Mouse (Mus musculus): ENCODE data around the gene Igfals. TPM values are rescaled to one million over a fixed set of nuclear protein-coding genes. Genes with fewer than 3 reads are reported as not detected.
A peak's percentile ranks its signal among the peaks of the same experiment; 100 is the strongest.

Igfals gene
- total RNA-seq, 1 experiment from 2014 or later = 1.5 TPM

DNA sequence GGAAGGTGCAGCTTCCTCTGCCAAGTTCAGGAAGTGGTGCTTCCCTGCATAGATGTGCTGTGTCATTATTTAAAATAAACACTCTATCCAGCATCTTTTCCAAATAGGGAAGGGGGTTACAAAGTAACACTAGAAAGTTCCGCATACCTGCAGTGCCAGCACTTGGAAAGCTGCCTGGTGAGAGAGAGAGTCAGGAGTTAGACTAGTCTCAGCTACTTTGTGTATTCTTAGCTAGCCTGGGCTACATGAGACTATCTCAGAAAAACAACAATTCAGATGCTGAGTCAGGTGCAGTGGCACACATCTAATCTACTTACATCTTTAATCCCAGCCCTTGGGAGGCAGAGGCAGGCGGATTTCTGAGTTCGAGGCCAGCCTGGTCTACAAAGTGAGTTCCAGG is 4.0 kb upstream of the Igfals start:
- DNase-seq = no peak

DNA sequence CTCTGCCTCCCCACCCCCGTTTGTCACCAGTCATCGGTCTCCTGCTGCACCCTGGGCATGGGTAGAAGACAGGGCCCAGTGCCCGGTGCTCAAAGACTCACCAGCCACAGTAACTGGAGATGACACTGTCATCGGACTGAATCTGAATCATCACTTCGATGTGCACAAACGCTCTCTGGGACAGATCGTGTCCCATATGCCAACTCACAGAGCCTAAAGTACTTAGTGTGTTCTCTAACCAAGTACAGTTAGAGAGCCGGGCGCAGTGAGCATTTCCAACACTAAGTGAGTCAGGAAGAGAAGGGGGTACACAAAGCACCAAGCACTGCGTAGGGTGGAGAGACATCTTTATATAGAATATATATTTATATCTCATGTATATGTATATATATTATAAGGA is 2.1 kb downstream of the Igfals start:
- DNase-seq = no peak

DNA sequence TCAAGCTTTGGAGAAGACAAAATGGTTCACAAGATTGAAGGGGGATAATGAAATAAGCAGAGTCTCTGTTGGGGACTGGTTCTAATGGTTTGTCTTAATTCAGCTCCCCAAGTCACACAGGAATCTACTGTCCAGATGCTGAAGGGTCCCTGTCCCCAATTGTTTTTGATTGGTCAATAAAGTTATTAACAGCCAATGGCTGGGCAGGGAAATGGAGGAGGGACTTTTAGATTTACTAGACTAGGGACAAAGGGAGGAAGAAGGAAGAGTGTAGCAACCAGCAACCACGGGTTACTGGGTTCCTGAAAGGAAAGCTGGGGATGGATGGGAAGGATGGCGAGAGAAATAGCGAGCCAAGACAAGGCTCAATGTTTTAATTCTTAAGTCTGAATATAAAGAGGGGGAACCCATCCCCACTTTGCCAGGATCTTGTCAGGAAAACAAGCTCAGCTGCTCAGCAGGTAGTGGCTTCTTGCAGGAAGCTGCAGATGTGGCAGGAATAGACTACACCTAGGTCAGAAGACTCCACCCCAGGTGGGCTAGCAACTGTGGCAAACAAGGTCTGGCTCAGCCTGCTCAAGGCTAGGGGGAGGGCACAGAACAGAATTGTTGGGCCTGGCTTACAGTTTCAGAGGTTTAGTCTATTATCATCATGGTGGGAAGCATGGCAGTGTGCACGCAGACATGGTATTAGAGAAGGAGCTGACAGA is 8.1 kb downstream of the Igfals start:
- no peak for DNase-seq

DNA sequence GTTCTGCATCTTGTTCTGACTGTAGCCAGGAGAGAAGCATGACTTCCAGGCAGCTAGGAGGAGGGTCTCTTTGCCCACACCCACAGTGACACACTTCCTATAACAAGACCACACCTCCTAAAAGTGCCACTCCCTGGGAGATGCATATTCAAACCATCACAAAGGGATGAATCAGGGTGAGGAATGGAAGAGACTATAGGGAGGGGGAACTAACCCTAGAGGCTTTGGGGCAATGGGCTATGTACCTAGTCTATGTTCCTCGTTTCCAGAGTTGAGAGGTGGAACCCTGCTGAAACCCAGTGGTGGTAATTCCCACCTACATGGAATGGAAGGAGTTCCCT is 8.6 kb downstream of the Igfals start:
- DNase-seq = no peak

DNA sequence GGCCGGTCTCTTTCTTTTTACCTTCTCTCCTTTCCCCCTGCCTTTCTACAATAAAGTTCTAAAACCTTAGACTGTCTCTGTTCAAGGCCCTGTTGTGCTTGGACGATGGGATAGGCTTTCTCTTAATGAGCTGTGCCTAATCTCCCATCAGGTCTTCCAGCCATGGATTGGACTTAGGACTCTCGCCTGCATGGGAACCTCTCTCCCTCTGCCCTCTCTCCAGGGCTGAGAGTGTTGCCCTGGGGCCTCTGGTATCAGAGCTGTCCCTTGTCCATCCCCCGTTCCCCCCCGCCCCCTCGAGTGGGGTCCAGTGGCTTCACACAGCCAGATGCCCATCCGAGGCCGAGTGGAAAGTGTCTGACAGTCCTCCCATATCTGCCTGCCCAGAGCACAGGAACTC is 9.2 kb downstream of the Igfals start:
- DNase-seq = no peak

DNA sequence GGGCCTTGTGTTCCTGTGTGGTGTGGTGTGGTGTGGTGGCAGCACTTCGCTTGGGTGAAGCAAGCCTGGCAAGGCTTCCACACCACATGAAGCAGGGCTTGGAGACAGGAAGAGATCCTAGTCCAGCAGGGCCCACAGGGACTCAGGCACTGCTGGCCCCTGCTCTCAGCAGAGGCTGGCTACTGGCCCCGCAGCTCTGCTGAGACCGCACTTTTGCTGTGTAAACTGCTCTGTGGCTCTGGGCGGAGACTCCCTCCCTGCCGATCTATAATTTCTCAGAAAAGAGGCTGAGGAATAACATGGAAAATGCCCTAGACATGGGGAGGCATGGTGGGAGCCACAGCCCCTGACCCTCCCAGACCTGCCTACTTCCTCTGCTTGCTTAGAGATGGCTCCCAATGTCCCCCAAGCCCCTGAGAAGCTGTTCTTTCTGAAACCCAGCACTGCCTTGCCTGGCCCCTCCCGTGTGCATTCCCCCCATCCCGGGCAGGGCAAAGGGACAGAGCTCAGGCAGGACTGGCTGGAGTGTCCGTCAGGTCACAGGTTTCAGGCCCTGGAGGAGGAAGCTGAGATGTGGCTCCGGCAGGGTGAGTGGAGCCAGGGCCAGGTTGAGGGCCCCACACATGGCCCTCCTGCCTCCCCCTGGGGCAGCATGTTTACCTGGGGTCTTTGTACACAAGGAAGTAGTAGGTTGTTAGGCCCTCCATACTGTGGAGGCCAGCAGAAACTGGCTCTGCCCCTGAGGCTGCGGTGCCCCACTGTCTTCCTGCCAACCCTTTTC is 11.7 kb downstream of the Igfals start:
- no peak for DNase-seq

DNA sequence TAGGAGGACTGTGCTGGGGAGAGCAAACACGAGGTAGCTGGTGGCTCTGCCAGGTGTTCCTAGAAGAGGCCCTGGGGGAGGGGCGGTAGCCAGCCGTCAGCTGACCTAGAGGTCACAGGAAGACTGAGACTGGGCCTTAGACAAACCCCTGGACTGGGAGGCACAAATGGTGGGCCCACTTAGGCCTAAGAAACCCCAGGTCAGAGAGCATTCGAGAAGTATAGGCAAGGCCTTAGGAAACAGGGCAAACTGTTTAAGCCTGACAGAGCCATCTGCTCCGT is 12.3 kb downstream of the Igfals start:
- DNase-seq = no peak

DNA sequence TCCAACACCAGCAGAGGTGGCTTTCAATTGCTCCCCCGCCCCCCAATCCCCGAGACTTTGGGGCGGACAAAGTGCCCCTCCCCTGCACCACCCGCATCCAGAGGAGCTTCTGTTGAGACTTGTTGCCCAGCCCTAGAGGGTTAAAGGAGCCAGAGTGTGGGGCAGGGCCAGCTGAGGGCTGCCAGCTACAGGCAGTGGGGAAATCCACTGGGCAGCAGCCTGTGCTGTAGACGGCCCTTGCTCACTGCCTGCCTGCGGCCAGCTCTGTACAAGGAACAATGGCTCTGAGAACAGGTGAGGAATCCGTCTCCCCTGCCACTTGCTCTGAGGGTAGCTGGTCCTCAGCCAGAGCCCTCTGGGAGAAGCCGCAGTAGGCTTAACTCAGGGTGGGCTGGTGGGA is 12.7 kb downstream of the Igfals start:
- no peak for DNase-seq

DNA sequence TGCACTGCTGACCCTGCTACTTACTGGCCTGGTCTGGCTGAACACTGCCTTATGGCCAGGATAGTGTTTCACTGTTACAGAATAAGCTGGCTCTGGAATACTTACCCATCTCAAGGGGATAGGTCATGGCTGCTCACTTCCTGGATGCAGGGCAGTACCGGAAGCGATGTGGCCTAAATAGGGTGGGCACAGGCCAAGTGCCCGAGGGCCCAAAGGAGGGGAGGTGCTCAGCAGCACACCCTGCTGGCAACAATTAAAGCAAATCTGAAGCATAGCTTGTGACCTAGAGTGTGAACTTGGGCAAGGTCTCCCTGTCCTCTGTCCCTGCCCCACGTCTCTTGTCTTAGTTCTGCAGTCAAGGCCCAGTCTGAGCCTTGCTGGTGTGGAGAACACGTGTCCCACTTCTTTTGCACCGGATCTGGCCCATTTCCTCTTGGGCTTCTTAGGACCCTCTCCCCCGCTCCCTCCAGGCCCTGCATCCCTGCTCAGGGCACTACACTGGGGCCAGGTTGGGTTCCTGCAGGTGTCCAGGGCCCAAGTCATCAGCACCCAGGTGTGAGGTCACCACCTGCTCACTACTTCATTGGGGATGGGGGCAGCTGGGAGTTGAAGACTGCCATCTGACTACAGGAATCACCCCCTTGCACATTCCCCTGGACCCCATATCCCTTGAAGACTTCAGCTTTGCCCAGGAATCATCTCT is 16.1 kb downstream of the Igfals start:
- no peak for DNase-seq

DNA sequence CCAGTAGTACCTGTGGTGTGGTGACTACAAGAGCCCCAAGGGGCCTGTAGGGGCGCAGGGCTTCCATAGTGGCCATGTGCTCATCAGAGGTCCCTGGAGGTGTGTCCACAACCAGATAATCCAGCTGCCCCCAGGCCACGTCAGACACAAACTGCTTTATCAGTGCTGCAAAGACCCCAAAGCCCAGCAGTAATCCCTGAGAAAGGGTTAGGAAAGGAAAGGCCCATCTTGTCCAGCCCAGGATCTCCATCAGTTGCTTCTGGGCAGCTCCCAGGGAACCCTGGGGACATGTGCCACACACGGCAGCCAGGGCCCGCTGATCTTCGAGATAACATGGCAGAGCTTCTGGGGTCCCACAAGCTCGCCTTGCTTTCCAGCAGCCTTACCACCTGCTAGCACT is 18.6 kb downstream of the Igfals start:
- no peak for DNase-seq

DNA sequence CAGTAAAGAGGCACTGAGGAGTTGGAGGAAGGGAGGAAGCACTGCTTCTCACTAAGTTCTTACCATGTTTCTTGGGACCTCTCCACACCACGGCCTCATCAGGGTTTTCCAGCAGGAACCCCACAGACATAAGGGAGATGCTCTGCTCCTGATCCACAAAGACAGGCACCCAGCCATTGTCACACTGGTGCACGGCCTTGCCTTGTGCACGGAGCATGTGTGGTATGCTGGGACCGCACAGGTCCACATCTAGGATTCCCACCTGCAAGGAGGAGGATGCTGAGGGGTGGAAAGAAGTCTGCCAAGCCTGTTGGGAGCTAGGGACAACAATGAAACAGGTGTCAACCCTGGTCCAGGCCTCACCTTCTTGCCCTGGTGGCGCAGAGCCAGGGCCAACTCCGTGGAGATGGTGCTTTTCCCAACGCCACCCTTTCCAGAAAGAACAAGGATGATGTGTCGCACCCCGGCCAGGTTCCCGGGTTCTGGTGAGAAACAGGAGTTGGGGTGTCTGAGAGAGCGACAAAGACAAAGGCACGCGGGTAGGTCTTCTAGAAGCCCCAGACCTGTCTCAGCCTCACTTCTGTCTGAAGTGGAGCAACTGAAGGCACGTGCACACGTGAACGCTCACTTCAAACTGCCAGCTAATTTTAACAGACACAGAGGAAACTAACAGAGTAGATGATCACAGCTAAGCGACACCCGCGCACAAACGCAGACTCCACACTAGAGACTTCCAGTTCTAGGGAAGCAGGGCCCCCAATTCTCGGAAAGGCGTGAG is 19.7 kb downstream of the Igfals start:
- DNase-seq = no peak

DNA sequence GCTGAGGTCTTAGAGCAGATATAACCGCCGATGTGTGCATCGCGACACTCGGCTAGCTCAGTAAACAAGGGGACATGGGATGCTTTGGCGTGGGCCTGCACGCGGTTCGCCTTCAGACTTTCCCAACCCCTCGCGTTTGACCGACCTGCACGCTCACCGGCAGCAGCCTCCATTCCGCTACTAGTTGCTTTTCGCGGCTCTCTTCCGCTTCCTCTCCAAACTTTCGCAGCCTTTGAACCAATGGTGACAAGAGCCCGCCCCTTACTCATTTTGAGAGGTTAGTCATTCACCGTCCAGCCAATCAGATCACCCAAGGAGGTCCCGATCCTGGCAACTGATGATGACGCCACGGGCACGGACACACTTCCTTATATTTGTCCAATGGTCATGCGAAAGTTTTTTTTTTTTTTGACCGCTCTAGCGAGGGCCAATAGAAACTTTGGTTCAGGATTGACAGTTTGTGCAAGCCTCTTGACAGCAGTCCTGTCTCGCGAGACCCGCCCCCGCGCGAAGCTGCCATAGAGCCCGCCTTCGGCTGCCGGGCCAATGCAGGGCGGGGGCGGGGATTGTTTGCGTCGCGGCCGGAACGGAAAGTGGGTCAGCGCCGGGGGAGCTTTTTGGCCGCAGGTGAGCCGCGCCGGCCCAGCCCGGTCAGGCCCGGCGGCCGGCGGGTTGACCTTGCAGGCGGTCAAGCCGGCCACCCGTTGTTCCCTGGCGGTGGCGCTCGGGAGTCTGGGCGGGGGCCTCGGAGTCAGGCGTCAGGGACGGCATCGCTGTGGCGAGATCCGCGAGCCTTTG is 20.5 kb downstream of the Igfals start, which contains the start of the genes Nubp2 and Spsb3:
Nubp2 (minus strand) TSS at position 216 of the 798 bp plus-strand sequence.
Spsb3 (plus strand) TSS at position 510 of the 798 bp plus-strand sequence.
- DNase-seq = peak; percentile 98

DNA sequence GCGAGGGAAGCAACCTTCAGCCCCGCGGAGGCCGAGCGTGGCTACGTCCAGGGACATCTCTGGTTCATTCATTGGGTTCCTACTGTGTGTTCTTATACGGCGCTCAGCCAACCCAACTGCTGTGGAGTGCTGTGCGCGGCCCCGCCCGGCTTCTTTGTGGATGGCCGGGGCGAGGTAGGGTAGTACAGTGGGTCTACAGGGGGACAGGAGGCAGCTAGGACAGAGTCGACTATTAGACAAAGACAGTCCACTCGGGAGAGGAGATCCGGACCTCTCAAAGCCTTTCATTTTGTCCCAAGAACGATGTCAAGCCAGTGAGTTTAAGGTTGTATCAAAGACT is 21.1 kb downstream of the Igfals start:
- DNase-seq = no peak

DNA sequence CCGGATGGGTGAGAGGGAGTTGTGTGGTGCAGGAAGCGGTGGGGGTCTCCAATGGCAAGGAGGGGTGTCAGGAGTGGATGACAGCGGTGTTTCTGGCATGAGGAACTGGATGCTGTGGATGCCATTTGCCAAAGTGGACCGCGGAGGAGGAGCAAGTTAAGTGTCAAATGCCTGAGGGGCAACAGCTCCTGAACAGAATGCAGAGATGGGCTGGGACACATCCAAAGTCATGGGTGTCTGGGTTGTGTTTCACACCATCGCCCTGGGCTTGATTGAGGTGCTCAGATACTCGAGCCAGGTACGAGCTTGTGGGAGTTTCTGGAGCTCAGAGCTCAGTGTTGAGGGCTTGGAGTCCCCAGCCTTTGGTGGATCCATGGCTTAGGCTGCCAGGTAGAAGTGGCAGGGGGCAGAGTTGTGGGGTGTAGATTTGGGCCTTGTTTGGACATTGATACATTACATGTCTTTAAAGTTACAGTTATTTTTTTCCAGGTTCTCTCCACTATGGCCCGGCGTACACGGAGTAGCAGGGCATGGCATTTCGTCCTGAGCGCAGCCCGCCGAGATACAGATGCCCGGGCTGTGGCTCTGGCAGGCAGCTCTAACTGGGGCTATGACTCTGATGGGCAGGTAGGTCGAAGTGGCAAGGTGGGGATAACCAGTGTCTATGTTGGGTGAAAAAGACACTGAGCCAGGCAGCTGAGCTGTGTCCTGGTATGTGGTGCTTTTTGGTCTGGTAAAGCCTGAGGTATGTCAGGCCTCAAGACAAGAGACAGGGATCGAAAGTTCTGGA is 21.7 kb downstream of the Igfals start:
- no peak for DNase-seq

DNA sequence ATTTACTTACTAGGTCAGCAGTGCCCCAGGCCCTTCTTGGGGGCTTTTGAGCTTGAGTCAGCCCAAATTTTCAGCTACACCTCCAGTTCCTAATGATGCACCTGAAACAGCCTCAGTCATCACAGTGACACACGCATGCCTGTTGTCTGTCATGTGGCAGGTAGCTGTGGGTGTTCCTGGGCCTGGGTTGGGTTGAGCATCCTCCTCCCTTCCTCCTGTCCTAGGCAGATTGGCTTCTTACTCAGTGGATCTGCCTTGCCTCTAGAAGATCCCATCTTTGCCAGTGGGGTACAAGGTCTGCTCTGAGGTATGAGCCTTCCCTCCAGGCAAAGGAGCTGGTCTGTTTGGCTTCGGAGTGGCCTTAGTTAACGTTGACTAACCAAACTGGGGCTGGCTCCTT is 23.1 kb downstream of the Igfals start:
- DNase-seq = no peak

DNA sequence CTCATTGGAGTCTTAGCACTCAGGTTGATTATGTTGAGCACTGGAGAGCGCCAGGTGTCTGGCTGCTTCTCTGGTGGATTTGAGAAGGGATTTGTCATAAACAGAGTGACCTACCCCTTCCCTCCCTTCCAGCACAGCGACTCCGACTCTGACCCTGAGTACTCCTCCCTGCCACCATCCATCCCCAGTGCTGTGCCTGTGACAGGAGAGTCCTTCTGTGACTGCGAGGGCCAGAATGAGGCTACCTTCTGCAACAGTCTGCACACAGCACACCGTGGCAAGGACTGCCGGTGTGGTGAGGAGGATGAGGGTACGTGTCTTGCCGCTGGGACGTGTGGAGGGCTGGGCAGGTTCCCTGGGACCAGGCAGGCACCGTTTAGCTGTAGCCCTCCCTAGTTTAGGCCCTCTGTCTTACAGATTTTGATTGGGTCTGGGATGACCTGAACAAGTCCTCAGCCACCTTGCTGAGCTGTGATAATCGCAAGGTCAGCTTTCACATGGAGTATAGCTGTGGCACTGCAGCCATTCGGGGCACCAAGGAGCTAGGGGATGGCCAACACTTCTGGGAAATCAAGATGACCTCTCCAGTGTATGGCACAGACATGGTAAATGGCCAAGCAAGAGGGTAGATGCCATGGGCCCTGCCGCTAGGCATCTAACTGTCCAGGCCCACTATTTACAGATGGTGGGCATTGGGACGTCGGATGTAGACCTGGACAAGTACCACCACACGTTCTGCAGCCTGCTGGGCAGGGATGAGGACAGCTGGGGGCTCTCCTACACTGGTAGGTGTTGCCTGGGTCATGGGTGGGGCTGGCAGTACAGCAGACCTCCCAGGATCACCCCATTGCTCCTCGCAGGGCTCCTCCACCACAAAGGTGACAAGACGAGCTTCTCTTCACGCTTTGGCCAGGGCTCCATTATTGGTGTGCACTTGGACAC is 24.6 kb downstream of the Igfals start:
- DNase-seq = no peak

DNA sequence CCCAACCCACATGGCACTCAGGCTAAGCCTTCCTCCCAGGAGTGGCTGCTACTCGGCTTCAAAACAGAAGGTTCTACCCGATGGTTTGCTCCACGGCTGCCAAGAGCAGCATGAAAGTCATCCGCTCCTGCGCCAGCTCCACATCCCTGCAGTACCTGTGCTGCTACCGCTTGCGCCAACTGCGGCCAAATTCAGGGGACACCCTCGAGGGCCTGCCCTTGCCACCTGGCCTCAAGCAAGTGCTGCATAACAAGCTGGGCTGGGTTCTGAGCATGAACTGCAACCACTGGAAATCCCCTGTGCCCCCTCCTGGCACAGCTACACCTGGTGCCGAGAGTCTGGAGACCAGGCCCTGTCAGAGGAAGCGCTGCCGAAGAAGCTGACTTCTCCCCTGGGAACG is 25.5 kb downstream of the Igfals start:
- DNase-seq = no peak

DNA sequence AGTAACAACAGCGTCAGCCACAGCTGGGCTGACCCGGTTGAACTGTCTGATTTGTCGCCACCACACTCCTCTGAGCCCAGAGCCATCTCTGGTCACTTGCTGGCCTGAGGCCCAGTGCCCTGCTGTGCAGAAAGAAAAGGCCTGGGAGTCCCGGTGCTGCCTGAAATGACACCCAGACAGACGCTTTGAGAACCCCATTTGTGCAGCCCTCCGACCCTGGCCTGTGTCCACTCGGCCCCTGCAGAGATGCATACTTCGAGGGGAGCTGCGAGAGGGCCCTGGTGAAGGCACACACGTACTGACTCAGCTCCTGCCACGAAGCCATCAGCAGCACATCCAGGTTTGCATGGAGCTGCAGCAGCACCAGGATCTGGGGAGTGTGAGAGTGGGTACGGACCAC is 27.0 kb downstream of the Igfals start:
- DNase-seq = no peak

DNA sequence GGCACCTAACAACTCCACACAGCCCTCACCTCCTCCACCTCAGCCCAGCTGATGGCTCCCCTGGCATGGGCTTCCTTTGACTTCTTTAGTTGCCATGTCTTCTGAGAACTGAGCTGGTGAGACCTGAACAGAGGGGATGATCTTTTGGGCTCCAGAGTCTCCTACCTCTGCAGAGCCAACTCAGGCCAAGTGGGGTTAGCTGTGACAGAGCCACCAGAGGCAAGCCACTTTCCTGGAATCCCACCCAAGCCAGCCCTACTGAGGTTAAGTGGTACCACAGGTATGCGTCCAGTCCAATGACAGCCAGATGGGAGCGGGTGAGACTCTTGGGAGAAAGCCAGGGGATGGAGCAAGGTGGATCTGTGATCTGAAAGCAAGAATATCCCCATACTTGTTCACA is 27.5 kb downstream of the Igfals start:
- no peak for DNase-seq
